Mouse (Mus musculus) lung, adult 2 months (tissue): ENCODE results near the gene Pdzph1. TPM values are rescaled to one million over a fixed set of nuclear protein-coding genes. Genes with fewer than 3 reads are reported as not detected.

ENCODE experiments used
- DNase-seq: peaks from one replicate; pipeline ENCODE4 v3.0.0; 2022
- H3K4me1 ChIP-seq: fragments of 200-500 bp; 2 replicates; pipeline ENCODE4 v1.6.1; 2011; ENCODE audit warnings: low read length; ENCODE audit not compliant: control insufficient read depth, insufficient read depth
- H3K4me3 ChIP-seq: fragments of 200-500 bp; replicated peaks from 2 replicates; pipeline ENCODE3; 2011; ENCODE audit warnings: low read depth, mild to moderate bottlenecking, control low read depth, low read length; ENCODE audit errors: extremely low read depth
- CTCF ChIP-seq: fragments of 200-500 bp; IDR thresholded peaks from 2 replicates; pipeline ENCODE4 v1.5.1; 2011; ENCODE audit warnings: mild to moderate bottlenecking, low read length, control low read depth; ENCODE audit not compliant: insufficient read depth
- POLR2A ChIP-seq: fragments of 200-500 bp; IDR thresholded peaks from 2 replicates; pipeline ENCODE4 v1.6.1; 2011; ENCODE audit warnings: low read depth, mild to moderate bottlenecking, control low read depth, low read length, borderline replicate concordance; ENCODE audit errors: extremely low read depth
- WGBS: fragments of 180-500 bp; shearing (Covaris S2); methylation state at CpG from one replicate; pipeline ENCODE4 v1.1.7; 2018; 5-methylcytosine and 5-hydroxymethylcytosine counted together
- polyA plus RNA-seq: library from polyadenylated mRNA; depleted of rRNA; stranded (reverse); fragments of >200 nt; gene quantifications from 2 replicates; pipeline ENCODE4 v1.2.3, GENCODE M21; 2012; rRNA removed

Pdzph1 gene
- polyA plus RNA-seq, 1 experiment = not detected

DNA sequence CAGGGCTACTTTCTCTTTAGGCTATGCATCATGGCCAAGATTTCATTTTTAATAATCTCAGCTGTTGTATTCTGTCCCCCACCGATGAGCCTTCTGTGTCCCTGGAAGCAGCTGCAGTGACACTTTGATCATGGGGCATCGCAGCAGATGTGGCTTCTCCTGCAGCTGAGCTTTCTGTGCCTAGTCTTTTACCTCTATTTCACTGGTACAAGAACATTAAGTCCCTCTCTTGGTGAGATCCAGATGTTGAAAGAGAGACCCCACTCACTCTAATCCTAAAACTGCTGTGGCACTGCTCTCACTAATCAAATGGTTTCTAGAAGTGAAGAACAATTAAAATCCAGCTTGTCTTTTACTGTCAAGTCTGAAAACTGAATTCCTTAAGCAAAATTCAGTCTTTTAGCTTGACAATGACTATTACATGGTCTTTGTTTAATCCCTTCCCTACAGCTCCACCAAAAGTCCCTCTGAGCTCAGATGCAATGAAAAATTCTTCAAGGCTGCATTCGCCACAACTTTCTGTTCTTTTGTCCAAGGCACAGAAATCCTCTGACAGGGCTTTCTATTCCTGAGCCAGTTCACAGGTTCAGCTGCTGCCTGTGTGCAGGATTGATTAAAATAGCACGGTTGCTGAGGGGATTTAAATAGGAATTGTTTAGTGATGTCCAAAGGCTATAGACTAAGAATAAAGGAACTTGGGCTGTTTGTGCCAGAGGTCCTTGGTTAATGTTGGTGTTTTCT, 101.1 kb downstream of the Pdzph1 start:
- H3K4me1 ChIP-seq = no peaks in the 10 kb centered on the region
- 64% methylated on average over 4 of the region's 4 CpGs for WGBS
- DNase-seq = no peak
- H3K4me3 ChIP-seq = no peak overlapping the region
- TF ChIP-seq POLR2A = no peak
- TF ChIP-seq CTCF = no peak

DNA sequence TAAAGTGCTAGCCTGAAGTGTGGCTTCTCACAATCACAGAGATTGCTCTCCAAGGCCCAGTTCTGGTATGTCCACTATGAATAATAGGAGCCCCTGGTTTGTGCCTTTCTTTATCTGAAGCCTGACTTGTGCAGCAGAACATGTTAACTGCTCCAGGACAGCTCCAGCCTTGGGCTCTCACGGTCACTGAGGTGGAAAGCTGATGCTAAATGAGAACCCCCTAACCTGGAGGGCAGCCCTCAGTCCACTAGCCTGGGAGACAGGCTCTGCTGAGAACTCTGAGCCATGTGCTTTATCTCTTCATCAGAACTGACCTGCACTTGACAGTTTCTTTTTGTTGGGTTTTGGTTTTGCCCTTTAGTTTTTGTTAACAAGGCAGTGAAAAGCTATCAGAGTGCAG, 106.8 kb downstream of the Pdzph1 start:
- WGBS = 43% methylated on average over 1 of the region's 1 CpGs
- Histone ChIP-seq H3K4me1 (no peaks in the 10 kb centered on the region), H3K4me3 (no peak overlapping the region)
- TF ChIP-seq POLR2A = no peak
- DNase-seq = no peak

DNA sequence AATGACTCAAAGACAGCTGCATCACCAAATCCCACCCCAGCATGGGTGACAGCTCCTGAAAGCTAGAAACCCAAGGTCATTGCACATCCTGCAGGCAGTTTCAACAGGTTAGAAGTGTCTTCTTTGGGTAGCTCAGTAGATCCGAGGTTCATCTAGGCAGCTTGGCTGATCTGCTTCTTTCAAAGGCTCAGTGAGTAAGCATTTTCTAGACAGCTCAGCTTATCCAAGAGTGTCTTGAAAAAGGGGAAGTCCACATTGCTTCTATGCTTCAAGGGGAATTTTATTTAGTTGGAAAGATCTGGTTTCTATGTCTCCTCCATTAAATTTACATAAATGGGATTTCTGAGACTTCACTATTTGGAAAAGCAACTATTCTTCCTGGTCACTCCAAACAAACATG, 117.8 kb downstream of the Pdzph1 start:
- Histone ChIP-seq H3K4me1 (no peaks in the 10 kb centered on the region), H3K4me3 (no peak overlapping the region)
- TF ChIP-seq CTCF = no peak
- no peak for TF ChIP-seq POLR2A
- DNase-seq = no peak
- WGBS = 31% methylated on average over 1 of the region's 1 CpGs

DNA sequence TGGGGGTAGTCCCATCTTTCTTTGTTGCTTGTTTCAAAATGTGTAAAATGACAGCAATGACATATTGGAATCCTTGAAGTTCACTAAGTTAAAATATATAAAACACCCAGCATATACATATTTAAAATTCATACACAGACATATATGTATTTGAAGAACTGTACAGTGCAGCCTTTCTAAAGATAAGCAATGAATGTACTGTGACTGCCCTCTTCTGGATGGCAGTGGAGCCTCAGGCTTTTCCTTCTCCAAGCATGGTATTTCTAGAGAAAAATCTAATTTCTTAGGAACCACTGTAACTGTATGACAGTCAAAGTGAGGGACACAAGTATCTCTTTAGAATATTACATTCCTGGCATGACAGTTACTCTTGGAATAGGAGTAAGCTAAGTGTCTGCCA, 120.4 kb downstream of the Pdzph1 start:
- no peak for TF ChIP-seq POLR2A
- TF ChIP-seq CTCF = no peak
- Histone ChIP-seq H3K4me3 (no peak overlapping the region), H3K4me1 (no peaks in the 10 kb centered on the region)
- no peak for DNase-seq

Other genes starting within 250 kb of the Pdzph1 start
- gene Nudt12, start 22.0 kb upstream of the Pdzph1 start, polyA plus RNA-seq = 1.3 and 2.8 TPM in 2 replicates